Mouse (Mus musculus): Measurements from ENCODE around the gene Gm43638. TPM values are rescaled to one million over a fixed set of nuclear protein-coding genes. Genes with fewer than 3 reads are reported as not detected.

Gm43638 gene
- polyA plus RNA-seq (2017; shearing (Covaris generic)): not detected

GRCm38 (mm10) chr5:87486706-87487105 lies at the start of gene Gm43638:
Gene Gm43638 (minus strand): TSS chr5:87486806.

GRCm38 (mm10) chr5:87490771-87491170 lies 4.2 kb upstream of the Gm43638 start, which contains the start of gene Ugt2a1:
Gene Ugt2a1 (minus strand): TSS chr5:87490871.

DNA sequence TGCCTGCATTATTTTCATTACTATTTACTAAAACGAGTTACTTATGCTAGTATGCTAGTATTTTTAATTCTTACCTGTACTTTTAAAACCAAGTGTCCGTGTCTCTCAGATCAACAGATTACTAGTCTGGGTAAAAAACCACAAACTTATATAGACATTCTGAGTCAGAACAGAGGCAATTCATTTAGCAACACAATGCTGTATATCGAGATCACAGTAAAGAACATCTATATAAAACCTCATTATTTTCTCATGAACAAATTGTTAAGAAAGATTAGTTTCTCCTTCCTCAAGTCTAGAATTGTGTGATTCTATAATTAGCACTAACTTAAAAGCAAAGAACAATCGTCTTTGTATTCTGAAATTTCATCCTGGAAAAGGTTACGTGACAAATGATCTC lies 4.4 kb downstream of the Gm43638 start, which contains the start of gene Ugt2a2:
Ugt2a2 (minus strand) TSS at position 101 of the 400 bp plus-strand sequence.

GRCm38 (mm10) chr5:87424041-87424440 lies 62.6 kb downstream of the Gm43638 start, which contains the start of gene Ugt2b38:
Gene Ugt2b38 (minus strand): TSS chr5:87424203.

Other genes starting within 250 kb of the Gm43638 start
- gene Ugt2b37, start 232.0 kb downstream of the Gm43638 start, polyA plus RNA-seq (2017; shearing (Covaris generic)): not detected
- gene Ugt2a3, start 149.6 kb downstream of the Gm43638 start, polyA plus RNA-seq (2017; shearing (Covaris generic)): not detected
- not detected for gene Ugt2b38, start 62.6 kb downstream of the Gm43638 start, polyA plus RNA-seq (2017; shearing (Covaris generic))
- gene Ugt2a2, start 4.5 kb downstream of the Gm43638 start, polyA plus RNA-seq (2017; shearing (Covaris generic)): not detected
- not detected for gene Ugt2a1, start 4.1 kb upstream of the Gm43638 start, polyA plus RNA-seq (2017; shearing (Covaris generic))
- gene Sult1b1, start 51.4 kb upstream of the Gm43638 start, polyA plus RNA-seq (2017; shearing (Covaris generic)): not detected
- gene Sult1d1, start 82.2 kb upstream of the Gm43638 start, polyA plus RNA-seq (2017; shearing (Covaris generic)): not detected
- gene Sult1e1, start 104.8 kb upstream of the Gm43638 start, polyA plus RNA-seq (2017; shearing (Covaris generic)): not detected
- gene Csn1s1, start 179.4 kb upstream of the Gm43638 start, polyA plus RNA-seq (2017; shearing (Covaris generic)): not detected
- gene Csn2, start 212.8 kb upstream of the Gm43638 start, polyA plus RNA-seq (2017; shearing (Covaris generic)): not detected

All from inflammation-experienced regulatory T-cells, adult 16 weeks (primary cell).